Mouse (Mus musculus) spleen, adult 2 months (tissue): ENCODE results near the gene St6galnac3.

Experiments used
- CTCF ChIP-seq: fragments of 200-500 bp; IDR thresholded peaks from 2 replicates; pipeline ENCODE4 v1.5.1; 2011; ENCODE audit warnings: mild to moderate bottlenecking, inconsistent platforms; ENCODE audit not compliant: insufficient read depth, insufficient read length, insufficient replicate concordance; ENCODE audit errors: extremely low read depth
- POLR2A ChIP-seq: fragments of 200-500 bp; IDR thresholded peaks from 2 replicates; pipeline ENCODE4 v1.6.1; 2011; ENCODE audit warnings: low read depth, low read length, inconsistent platforms

DNA sequence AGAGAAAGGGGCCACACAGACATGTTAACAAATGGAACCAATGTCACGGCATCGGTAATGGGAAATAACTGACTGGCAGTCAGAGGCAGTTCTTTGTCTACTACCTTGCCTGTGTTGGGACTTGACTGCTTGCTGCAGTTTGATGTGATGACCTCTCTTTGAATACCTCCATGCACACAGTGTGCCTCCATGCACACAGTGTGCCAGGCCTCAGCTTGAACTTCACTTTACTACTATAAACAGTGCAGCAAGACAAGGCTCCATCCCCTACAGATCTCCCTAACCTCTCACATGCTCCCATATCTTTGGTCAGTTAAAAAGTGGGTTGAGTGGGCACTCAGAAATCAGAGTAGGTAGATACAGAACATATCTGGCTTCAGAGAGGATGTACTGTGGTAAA is 341.3 kb downstream of the St6galnac3 start:
- TF ChIP-seq POLR2A (no peak), CTCF (no peak)
